Mouse (Mus musculus) ES-Bruce4 (cell line): ENCODE data around the gene Batf.

Source experiments
- CTCF ChIP-seq: IDR thresholded peaks from one replicate; pipeline ENCODE4 v1.8.1; 2011; ENCODE audit warnings: low read depth, low read length
- EP300 ChIP-seq: IDR thresholded peaks from 2 replicates; pipeline ENCODE4 v1.6.1; 2011; ENCODE audit warnings: low read depth, low read length; ENCODE audit not compliant: insufficient read depth
- POLR2A ChIP-seq: IDR thresholded peaks from one replicate; pipeline ENCODE4 v1.8.1; 2011; ENCODE audit warnings: low read length; ENCODE audit not compliant: insufficient read depth

DNA sequence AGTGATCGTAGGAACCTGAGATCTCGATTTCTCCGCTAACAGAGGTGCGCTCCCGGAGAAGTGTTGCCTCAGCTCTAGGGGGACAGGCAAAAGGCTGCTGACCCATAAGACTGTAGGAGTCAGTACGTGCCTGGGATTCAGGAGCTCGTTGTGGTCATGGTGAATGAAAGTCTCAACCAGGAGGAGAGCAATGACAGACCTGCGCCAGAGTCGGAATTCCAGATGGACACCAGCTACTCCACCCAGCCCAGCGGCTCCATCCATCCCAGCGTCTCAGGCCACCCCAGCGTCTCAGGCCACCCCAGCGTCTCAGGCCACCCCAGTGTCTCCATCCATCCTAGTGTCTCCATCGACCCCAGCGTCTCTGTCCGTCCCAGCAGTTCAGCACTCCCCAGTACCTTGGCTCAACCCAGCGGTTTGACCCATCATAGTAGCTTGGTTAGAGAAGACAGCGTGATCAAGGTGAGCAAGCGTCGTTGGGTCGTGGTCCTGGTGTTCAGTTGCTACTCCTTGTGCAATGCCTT lies 60.3 kb downstream of the Batf start:
- TF ChIP-seq CTCF: no peak
- no peak for TF ChIP-seq POLR2A
- TF ChIP-seq EP300: no peak
